Mouse (Mus musculus): ENCODE measurements around the gene Nat8.
"Not testable (repeated sequence)": the region's sequence is repeated elsewhere in the genome, so short reads cannot be mapped to it uniquely, and the experiment has no call there.

The Nat8 gene

GRCm38 (mm10) chr6:85836098-85836497, 4.2 kb upstream of the Nat8 start:
- not testable (repeated sequence) for DNase-seq (ENCODE audit: low spot score)

DNA sequence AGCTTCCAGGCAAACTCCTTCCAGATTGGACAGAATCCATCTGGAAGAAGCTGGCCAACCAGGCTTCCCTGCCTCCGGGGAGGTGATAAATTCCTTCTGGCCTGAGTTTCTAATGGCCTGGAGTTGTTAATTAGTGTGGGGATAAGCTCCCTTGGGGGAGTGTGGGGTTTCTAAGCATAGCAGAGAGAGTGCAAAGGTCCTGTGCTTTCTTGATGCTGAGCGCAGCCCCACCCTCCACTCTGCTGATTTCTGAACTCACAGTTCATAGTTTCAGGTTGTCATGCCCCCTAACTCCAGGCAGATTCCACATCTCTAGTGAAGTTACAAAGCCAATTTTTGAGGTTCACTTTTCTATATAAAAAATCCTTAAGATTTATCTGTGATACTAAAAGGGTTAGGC, 3.2 kb upstream of the Nat8 start:
- not testable (repeated sequence) for DNase-seq (ENCODE audit: low spot score)

DNA sequence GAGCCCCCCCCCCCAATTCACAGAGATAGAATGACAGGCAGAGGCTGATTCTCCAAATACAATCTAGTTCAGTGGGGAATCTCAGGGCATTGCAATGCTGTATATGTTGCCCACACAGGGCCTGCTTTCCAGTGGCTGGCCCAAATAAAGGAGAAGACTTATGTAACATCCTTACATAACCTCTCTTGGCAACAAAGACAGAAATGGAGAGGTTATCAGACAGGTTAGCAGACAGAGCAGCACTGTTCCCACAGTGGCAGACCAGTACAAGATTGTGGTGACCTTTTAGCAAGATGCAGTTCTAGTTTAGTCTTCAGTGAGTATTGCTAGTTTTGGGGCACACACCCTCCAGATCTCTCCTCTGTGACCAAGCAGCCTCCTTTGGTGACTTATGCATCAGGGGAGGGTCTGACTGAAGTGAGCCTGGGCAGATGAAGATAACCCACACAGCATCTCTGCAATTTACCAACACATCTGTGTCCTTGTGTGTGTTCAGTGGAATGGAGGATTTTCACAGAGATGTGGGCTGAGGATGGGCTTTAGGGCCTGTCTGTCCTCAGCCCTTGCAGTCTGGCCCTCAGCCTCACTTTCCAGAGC, 2.7 kb upstream of the Nat8 start:
- not testable (repeated sequence) for DNase-seq (ENCODE audit: low spot score)

DNA sequence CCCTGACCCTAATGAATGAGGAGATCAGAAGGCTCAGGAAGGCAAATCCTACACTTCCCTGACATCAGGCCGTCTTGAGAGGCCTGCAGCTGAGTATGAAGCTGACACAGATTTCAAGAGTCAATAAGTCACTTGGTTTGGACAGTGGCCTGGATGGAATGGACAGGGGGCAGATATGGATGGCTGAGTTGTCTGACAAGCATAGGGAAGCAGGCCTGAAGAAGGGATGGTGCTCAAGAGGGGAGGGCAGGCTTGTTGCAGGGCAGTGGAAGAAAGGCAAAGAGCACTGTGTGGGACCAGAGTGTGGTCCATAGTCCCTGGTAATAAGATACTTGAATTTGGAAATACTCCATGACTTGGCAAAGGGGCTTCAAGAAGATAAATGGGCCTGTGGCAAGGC, 2.4 kb downstream of the Nat8 start:
- DNase-seq (ENCODE audit: low spot score) = no peak

DNA sequence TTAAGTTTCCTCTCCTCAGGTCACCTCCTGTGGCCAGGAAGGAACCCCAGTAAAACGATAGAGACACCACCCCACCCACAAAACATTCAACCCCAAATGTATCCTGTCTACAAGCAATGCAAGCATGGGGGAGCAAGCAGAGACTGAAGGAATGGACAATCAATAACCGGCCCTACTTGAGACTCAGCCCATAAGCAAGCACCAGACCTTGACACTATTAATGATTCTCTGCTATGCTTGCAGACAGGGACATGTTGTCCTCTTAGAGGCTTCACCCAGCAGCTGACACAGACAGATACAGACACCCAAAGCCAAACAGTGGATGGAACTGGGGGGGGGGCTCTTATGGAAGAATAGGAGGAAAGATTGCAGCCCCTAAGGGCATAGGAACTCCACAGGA, 6.0 kb downstream of the Nat8 start:
- DNase-seq (ENCODE audit: low spot score) = no peak

DNA sequence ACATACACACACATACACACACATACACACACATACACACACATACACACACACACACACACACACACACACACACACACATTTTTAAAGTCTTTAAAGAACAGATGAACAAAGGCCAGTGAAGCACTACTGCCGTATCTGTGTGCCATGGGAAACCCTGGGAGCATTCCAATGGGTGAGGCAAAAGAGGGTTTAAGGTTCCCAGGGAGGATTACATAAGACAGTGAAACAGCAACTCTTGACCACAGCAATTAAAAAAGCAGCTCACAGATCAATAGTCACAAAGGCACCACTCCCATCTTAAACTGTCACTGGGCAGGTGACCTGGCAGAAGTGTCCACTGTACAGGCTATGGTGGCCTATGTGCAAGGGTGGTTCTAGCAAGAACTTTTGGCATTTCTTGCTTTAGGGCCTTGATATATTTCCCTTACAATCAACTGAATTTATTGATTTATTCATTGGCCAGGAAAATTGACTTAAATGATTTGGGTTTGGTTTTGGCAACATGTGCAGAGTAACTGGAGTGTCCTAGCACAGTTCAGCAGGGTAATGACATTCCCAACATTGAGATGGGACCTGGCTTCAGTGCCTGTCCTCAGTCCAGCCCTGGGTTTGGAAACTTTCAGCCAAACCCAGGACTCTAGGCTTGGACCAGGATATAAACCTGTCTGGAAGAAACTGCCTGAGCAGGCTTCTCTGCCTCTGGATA, 8.3 kb downstream of the Nat8 start:
- DNase-seq (ENCODE audit: low spot score) = no peak

DNA sequence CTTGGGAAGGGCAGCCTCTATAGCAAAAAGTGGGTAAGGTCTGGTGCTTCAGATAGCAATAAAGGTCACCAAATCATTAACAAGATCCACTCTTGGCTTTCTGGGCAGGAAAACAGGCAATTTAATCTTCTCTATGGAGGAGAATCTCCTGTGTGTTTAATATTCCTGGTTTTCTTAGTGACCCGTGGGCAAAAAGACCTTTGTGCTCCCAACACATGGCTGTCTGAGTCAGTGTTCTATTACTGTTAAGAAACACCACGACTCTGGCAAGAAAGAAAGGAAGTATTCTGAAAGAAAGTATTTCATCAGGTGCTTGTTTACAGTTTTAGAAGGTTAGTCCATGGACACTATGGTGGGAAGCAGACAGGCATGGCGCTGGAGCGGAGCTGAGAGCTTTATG, 9.6 kb downstream of the Nat8 start:
- DNase-seq (ENCODE audit: low spot score) = no peak

- no peak for DNase-seq (ENCODE audit: low spot score)
Observed at GRCm38 (mm10) chr6:85820837-85821236, 11.0 kb downstream of the Nat8 start, which contains the start of the genes Nat8f6 and Nat8f5. Gene Nat8f6, minus strand, starts transcription at chr6:85820954. Gene Nat8f5, minus strand, starts transcription at chr6:85820972.

DNA sequence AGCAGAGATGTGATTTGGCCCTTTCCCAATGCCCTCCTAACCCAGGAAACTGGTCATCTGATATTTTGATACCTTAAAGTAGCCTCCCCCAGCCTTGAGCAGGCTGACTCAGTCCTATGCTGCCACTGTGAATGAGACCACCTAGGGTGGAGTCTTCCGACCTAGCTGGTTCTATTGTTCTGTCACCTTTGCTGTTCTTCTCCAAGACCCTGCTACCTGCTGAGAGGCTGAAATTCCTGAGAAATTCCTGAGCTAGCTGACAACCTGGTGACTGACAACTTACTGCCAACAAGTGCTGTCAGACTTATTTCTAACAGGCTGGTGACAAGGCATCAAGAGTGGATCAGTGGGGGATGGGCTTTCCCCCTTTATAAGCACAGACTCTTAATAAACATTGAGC, 13.5 kb downstream of the Nat8 start:
- no peak for DNase-seq (ENCODE audit: low spot score)

- no peak for DNase-seq (ENCODE audit: low spot score)
Observed at GRCm38 (mm10) chr6:85813339-85813738, 18.5 kb downstream of the Nat8 start.

DNA sequence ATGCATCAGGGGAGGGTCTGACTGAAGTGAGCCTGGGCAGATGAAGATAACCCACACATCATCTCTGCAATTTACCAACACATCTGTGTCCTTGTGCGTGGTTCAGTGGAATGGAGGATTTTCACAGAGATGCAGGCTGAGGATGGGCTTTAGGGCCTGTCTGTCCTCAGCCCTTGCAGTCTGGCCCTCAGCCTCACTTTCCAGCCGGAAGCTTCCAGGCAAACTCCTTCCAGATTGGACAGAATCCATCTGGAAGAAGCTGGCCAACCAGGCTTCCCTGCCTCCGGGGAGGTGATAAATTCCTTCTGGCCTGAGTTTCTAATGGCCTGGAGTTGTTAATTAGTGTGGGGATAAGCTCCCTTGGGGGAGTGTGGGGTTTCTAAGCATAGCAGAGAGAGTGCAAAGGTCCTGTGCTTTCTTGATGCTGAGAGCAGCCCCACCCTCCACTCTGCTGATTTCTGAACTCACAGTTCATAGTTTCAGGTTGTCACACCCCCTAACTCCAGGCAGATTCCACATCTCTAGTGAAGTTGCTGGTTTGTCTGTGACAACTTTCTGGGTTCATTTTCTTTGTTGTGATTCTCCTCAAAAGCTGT, 20.8 kb downstream of the Nat8 start:
- DNase-seq (ENCODE audit: low spot score) = not testable (repeated sequence)

DNA sequence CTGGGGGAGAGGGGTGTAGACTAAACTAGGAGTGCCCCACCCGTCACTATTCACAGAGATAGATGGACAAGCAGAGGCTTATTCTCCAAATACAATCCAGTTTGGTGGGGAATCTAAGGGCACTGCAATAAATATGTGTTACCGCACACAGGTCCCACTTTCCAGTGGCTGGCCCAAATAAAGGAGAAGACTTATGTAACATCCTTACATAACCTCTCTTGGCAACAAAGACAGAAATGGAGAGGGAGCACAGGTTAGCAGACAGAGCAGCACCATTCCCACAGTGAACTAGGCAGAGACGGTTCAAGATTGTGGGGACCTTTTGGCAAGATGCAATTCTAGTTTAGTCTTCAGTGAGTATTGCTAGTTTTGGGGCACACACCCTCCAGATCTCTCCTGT, 21.4 kb downstream of the Nat8 start:
- not testable (repeated sequence) for DNase-seq (ENCODE audit: low spot score)

DNA sequence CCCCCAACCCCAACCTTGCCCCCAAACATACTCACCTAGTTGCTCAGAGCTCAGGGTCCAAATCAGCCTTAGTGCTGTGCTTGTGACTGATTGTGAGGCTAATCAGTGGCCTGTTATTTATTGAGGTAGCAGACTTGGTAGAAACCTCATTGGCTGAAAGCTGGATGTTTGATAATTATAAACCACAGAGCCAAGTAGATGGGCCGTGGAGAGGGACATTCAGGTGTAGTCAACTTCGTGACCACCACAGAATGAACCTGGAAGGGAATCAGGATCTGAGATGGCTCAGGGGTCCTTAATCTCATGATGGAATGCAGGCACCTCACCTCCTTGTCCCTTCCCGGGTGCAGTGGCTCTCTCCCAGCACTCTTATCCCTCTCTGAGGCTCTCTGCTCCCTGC, 22.1 kb downstream of the Nat8 start:
- not testable (repeated sequence) for DNase-seq (ENCODE audit: low spot score)

- DNase-seq (ENCODE audit: low spot score) = not testable (repeated sequence)
Observed at GRCm38 (mm10) chr6:85803180-85803579, 28.7 kb downstream of the Nat8 start.

All from ovary, postnatal 36 days (tissue).